8 mouse cellular contexts compared by ENCODE assay signal in genomic region chr10:13982271-13982670, GRCm38 (mm10). TPM values are rescaled to one million over a fixed set of nuclear protein-coding genes. Genes with fewer than 3 reads are reported as not detected.
DNase-seq lines count a peak whose midpoint lies in the region; ATAC-seq and TF ChIP-seq lines count a peak whose summit lies in the region.

No protein-coding gene starts in this region.

- no peaks in the 10 kb centered on the region for H3K36me3 ChIP-seq in forebrain, embryonic 14.5 days (ENCODE audit: control insufficient read depth, insufficient read depth, low read length)
- H3K36me3 ChIP-seq in liver, embryonic 12.5 days, result no peaks in the 10 kb centered on the region

- no peaks in the 10 kb centered on the region for H3K9me3 ChIP-seq in forebrain, embryonic 14.5 days (replicated peaks; ENCODE audit: control insufficient read depth, low read length)
- no peaks in the 10 kb centered on the region for H3K9me3 ChIP-seq in liver, embryonic 12.5 days (replicated peaks)

- no peak for TF ChIP-seq CTCF in gastrocnemius, adult 2 months (IDR thresholded peaks at IDR 0.05)

- H3K4me2 ChIP-seq in forebrain, embryonic 14.5 days (ENCODE audit: low read length), result peak overlapping the region; percentile 77
- H3K4me2 ChIP-seq in liver, embryonic 12.5 days, result peak overlapping the region; percentile 82

- intact Hi-C loops in gastrocnemius, adult 2 months (cut with DNase I), result loop anchor here (5.0 kb wide), 1 partner anchor 35 kb away; no protein-coding TSS in a partner anchor
- intact Hi-C loops in gastrocnemius, postnatal 36 days (cut with DNase I), result no loop called here

- H3K4me1 ChIP-seq in forebrain, embryonic 14.5 days (ENCODE audit: control insufficient read depth, insufficient read depth, low read length), result peaks cover 6% of the 10 kb centered on the region; the same call in 1 of the 2 replicates
- H3K4me1 ChIP-seq in liver, embryonic 12.5 days, result peaks cover 17% of the 10 kb centered on the region

- no peaks in the 10 kb centered on the region for H3K27me3 ChIP-seq in forebrain, embryonic 14.5 days (replicated peaks; ENCODE audit: control insufficient read depth, insufficient read depth, low read length)
- no peaks in the 10 kb centered on the region for H3K27me3 ChIP-seq in liver, embryonic 12.5 days (replicated peaks)

- WGBS in forebrain, embryonic 14.5 days, result 77% methylated on average over 6 of the region's 6 CpGs
- WGBS in liver, embryonic 12.5 days (ENCODE audit: insufficient replicate concordance), result 38% methylated on average over 6 of the region's 6 CpGs

- no peak overlapping the region for H3K9ac ChIP-seq in forebrain, embryonic 14.5 days (ENCODE audit: low read length)
- peak overlapping the region; percentile 72; the same call in 1 of the 2 replicates for H3K9ac ChIP-seq in liver, embryonic 12.5 days

- peak overlapping the region; percentile 98 for H3K27ac ChIP-seq in gastrocnemius, adult 2 months
- H3K27ac ChIP-seq in forebrain, embryonic 14.5 days (ENCODE audit: low read depth, low read length), result no peak overlapping the region
- H3K27ac ChIP-seq in liver, embryonic 12.5 days, result no peak overlapping the region; the same call in 1 of the 2 replicates

- H3K4me3 ChIP-seq in gastrocnemius, adult 2 months, result peak overlapping the region; percentile 70
- H3K4me3 ChIP-seq in forebrain, embryonic 14.5 days (ENCODE audit: low read depth, low read length), result peak overlapping the region; percentile 52; the same call in 1 of the 2 replicates
- peak overlapping the region; percentile 67 for H3K4me3 ChIP-seq in liver, embryonic 12.5 days

- ATAC-seq in forebrain, embryonic 14.5 days, result no peak
- ATAC-seq in liver, embryonic 12.5 days, result no peak
- ATAC-seq in megakaryocyte-erythroid progenitor cell, adult 5-6 weeks (replicated peaks; ENCODE audit: low FRiP score, low TSS enrichment, poor library complexity, severe bottlenecking), result no peak

- DNase-seq in gastrocnemius, adult 2 months, result no peak
- DNase-seq in gastrocnemius, postnatal 36 days, result no peak
- peak; percentile 25 for DNase-seq in 416B (ENCODE audit: low read depth)
- DNase-seq in forebrain, embryonic 14.5 days (ENCODE audit: low spot score), result no peak
- no peak for DNase-seq in adrenal gland, adult 2 months
- no peak for DNase-seq in adrenal gland, postnatal 14 days

RNA-seq across cellular contexts. Expression of gene Hivep2, which starts 16.4 kb away (rescaled TPM):
- total RNA-seq in gastrocnemius, adult 2 months (2021), result 10 to 100 TPM; 40.5 to 42.0 TPM
- total RNA-seq in gastrocnemius, postnatal 36 days (2021), result 10 to 100 TPM; 43.4 to 46.6 TPM
- polyA plus RNA-seq in forebrain, embryonic 14.5 days (2014; fragmentation: Nextera tagmentation; extraction: Ambion mirVana), result 21.1 and 36.8 TPM in 2 replicates
- polyA plus RNA-seq in liver, embryonic 12.5 days (2016; fragmentation: Nextera tagmentation; extraction: Ambion mirVana), result 0.81 and 1.0 TPM in 2 replicates
- total RNA-seq in adrenal gland, adult 2 months (2021), result 10 to 100 TPM; 27.9 to 46.0 TPM
- 4.8 and 5.5 TPM in 2 replicates for polyA plus RNA-seq in adrenal gland, adult 2 months (2012; rRNA removed)
- 2.8 and 3.7 TPM in 2 replicates for total RNA-seq in megakaryocyte-erythroid progenitor cell, adult 5-6 weeks (2014; fragmentation: Nextera tagmentation)
- 0.46 and 0.94 TPM in 2 replicates for total RNA-seq in megakaryocyte-erythroid progenitor cell, adult 5-6 weeks (2017)
- total RNA-seq in adrenal gland, postnatal 14 days (2021), result 27.2 and 31.2 TPM in 2 replicates
